Mouse (Mus musculus) lung, embryonic 16.5 days (tissue): ENCODE results near the gene Ckap2l. TPM values are rescaled to one million over a fixed set of nuclear protein-coding genes. Genes with fewer than 3 reads are reported as not detected.

Source experiments
- ATAC-seq: fragments of 200-750 bp; cut with Nextera tagmentation; 2 replicates; pipeline ENCODE4 v1.8.0; 2017; ENCODE audit warnings: low read depth, mild to moderate bottlenecking, moderate library complexity
- H3K27ac ChIP-seq: fragments of 300-500 bp; sonication (generic); 2 replicates; pipeline ENCODE4 v1.5.1; 2014; ENCODE audit warnings: mild to moderate bottlenecking, control low read depth, low read length
- H3K27me3 ChIP-seq: fragments of 300-500 bp; sonication (generic); 2 replicates; pipeline ENCODE4 v1.6.1; 2014; ENCODE audit warnings: low read depth, low read length, mixed read lengths; ENCODE audit not compliant: control insufficient read depth, insufficient read depth
- H3K36me3 ChIP-seq: fragments of 300-500 bp; sonication (generic); 2 replicates; pipeline ENCODE4 v1.6.1; 2014; ENCODE audit warnings: low read length; ENCODE audit not compliant: control insufficient read depth, insufficient read depth
- H3K4me1 ChIP-seq: fragments of 300-500 bp; sonication (generic); replicated peaks from 2 replicates; pipeline ENCODE4 v1.6.1; 2014; ENCODE audit warnings: low read length, mixed read lengths; ENCODE audit not compliant: control insufficient read depth, insufficient read depth
- H3K4me2 ChIP-seq: fragments of 300-500 bp; sonication (generic); 2 replicates; pipeline ENCODE4 v1.6.1; 2014; ENCODE audit warnings: low read depth, low read length, control low read depth
- H3K4me3 ChIP-seq: fragments of 300-500 bp; sonication (generic); 2 replicates; pipeline ENCODE4 v1.5.1; 2014; ENCODE audit warnings: mild to moderate bottlenecking, low read length, control low read depth
- H3K9ac ChIP-seq: fragments of 300-500 bp; sonication (generic); 2 replicates; pipeline ENCODE4 v1.6.1; 2014; ENCODE audit warnings: low read length, control low read depth
- H3K9me3 ChIP-seq: fragments of 300-500 bp; sonication (generic); 2 replicates; pipeline ENCODE4 v1.6.1; 2016; ENCODE audit warnings: low read length; ENCODE audit not compliant: control insufficient read depth
- WGBS: fragments of 180-500 bp; shearing (Covaris S2); extraction: QIAGEN DNeasy Blood & Tissue Kit; methylation state at CpG from one replicate; pipeline ENCODE4 v1.1.7; 2014; 5-methylcytosine and 5-hydroxymethylcytosine counted together
- polyA plus RNA-seq: library from polyadenylated mRNA; unstranded; fragments of >200 nt; fragmentation: Nextera tagmentation; extraction: Ambion mirVana; gene quantifications from 2 replicates; pipeline ENCODE4 v1.2.1, GENCODE M21; 2015

Gene Ckap2l
- polyA plus RNA-seq, 1 experiment from 2014 or later: 64.0 TPM

DNA sequence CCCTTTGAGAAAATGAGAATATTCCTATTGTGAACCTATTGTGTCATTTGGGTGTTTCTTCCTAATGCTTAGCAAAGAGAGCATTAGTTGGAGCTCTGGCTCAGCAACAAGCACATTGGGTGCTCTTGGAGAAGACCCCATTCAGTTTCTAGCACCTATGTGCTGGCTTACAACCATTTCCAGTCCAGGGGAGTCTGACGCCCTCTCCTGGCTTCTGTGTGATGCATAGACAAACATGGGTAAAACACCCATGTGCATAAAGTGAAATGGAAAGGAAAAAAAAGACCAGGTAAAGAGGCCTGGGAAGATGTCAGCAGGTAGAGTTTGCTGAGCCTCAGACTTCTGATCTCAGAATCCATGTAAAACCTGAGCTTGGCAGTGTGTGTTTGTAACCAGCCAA lies 63.8 kb downstream of the Ckap2l start:
- Histone ChIP-seq H3K4me1 (no peaks in the 10 kb centered on the region), H3K4me3 (no peak overlapping the region), H3K27me3 (no peaks in the 10 kb centered on the region; the same call in 1 of the 2 replicates), H3K4me2 (no peak overlapping the region), H3K27ac (no peak overlapping the region), H3K9ac (no peak overlapping the region), H3K9me3 (no peaks in the 10 kb centered on the region), H3K36me3 (no peaks in the 10 kb centered on the region)
- WGBS: 87% methylated on average over 1 of the region's 1 CpGs
- no peak for ATAC-seq

DNA sequence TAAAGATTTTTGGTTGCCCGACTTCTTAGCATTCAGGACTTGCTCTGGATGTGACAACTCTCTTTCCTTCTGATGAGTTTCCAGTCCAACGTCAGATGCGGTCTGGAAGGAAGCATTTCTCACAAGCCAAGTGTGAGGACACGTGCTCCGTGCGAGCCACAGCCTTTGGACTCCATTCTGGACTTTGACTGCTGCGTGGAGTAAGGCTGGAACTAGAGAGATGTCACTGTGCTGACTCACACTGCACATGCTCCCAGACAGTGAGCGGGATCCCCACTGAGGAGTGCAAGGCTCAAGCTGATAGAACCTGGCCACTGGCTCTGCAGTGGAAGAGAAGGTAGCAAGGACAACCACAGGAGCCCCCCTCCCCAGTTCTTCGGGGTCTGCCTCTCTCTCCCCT lies 64.5 kb downstream of the Ckap2l start:
- no peaks in the 10 kb centered on the region for H3K36me3 ChIP-seq
- H3K27me3 ChIP-seq: no peaks in the 10 kb centered on the region; the same call in 1 of the 2 replicates
- H3K4me1 ChIP-seq: no peaks in the 10 kb centered on the region
- H3K4me3 ChIP-seq: no peak overlapping the region
- no peaks in the 10 kb centered on the region for H3K9me3 ChIP-seq
- no peak overlapping the region for H3K4me2 ChIP-seq
- H3K27ac ChIP-seq: no peak overlapping the region
- WGBS: 71% methylated on average over 9 of the region's 9 CpGs
- no peak for ATAC-seq
- H3K9ac ChIP-seq: no peak overlapping the region

DNA sequence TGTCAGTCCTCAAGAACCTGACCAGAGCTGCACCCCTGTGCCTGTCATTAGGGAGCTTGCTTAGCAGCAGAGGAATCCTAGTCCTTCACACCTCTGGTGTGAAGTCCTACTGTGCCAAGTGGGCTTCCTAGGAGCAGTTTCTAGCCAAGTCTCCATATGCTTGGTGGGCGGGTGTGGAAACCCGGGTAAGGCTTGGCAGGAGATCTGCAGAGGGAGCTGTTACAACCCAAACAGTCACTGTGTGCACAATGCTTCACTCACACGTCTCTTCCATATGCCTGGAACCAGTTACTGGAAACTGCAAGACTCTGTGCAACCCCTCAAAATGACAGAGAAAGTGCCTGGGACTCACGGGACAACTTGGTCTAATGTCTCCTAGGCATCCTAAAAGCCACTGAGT lies 65.0 kb downstream of the Ckap2l start:
- Histone ChIP-seq H3K27me3 (no peaks in the 10 kb centered on the region; the same call in 1 of the 2 replicates), H3K27ac (no peak overlapping the region), H3K4me3 (no peak overlapping the region), H3K9ac (no peak overlapping the region), H3K36me3 (no peaks in the 10 kb centered on the region), H3K4me2 (no peak overlapping the region), H3K4me1 (no peaks in the 10 kb centered on the region), H3K9me3 (no peaks in the 10 kb centered on the region)
- ATAC-seq: peak; percentile 70
- 32% methylated on average over 4 of the region's 4 CpGs for WGBS

DNA sequence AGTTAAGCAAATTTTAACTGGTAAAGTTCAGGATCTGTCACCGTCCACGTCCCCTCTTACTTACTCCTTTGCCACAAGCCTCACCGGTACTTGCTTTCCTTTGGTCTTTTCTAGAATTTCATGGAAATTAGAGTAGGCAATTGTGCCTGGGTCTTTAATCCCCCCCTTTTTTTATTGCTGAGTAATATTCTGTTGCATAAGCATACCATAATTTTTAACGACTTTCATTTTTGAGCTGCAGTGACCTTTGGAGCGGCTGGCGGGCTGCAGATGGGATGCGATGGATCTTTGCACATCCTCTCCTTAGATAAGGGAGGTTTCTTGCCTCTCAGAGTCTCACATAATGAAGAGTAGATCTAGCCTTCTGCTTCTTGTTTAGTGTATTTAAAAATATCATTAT lies 67.7 kb downstream of the Ckap2l start:
- Histone ChIP-seq H3K9me3 (no peaks in the 10 kb centered on the region), H3K4me3 (no peak overlapping the region), H3K36me3 (no peaks in the 10 kb centered on the region), H3K27me3 (no peaks in the 10 kb centered on the region; the same call in 1 of the 2 replicates), H3K9ac (no peak overlapping the region), H3K27ac (no peak overlapping the region), H3K4me1 (no peaks in the 10 kb centered on the region), H3K4me2 (no peak overlapping the region)
- WGBS: 90% methylated on average over 7 of the region's 7 CpGs
- no peak for ATAC-seq

DNA sequence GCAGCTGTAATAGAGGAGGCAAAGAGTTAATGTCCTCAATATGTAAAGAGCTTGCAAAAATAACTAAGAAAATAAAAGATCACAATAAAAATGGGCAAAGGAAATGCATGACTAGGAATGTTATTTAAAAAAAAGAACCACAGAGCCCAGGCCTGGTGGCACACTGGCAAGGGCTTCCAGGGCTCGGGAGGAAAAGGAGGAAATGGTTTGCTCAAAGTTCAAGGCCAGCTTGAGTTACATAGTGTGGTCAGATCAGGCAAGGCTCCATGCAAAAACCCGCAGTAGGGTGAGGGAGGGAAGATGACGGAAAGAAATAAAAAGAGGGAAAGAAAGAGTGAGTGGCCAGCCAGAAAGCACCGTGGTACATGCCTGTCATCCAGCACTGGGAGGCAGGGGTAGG lies 68.4 kb downstream of the Ckap2l start:
- 80% methylated on average over 4 of the region's 4 CpGs for WGBS
- no peak overlapping the region for H3K4me2 ChIP-seq
- no peak overlapping the region for H3K27ac ChIP-seq
- ATAC-seq: no peak
- no peaks in the 10 kb centered on the region; the same call in 1 of the 2 replicates for H3K27me3 ChIP-seq
- no peaks in the 10 kb centered on the region for H3K9me3 ChIP-seq
- H3K9ac ChIP-seq: no peak overlapping the region
- no peaks in the 10 kb centered on the region for H3K4me1 ChIP-seq
- H3K36me3 ChIP-seq: no peaks in the 10 kb centered on the region
- no peak overlapping the region for H3K4me3 ChIP-seq

DNA sequence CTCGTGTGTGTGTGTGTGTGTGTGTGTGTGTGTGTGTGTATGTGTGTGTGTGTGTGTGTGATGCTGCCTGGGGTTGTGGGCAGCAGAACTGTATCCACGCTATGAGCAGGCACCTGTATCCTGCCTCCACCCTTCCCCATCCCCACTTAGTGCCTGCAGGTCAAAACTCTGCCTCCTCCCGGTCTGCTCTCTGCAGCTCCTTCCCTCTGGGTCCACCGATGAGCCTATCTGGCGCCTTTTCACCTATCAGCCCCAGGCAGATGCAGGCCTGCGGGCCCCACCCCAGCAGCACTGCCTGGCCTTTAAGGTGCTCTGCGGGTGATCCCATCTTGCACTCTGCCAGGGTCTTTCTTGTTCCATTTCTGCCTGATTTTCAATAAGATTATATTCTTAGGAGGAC lies 69.3 kb downstream of the Ckap2l start:
- no peaks in the 10 kb centered on the region for H3K9me3 ChIP-seq
- ATAC-seq: no peak
- H3K27me3 ChIP-seq: no peaks in the 10 kb centered on the region; the same call in 1 of the 2 replicates
- no peak overlapping the region for H3K9ac ChIP-seq
- no peak overlapping the region for H3K27ac ChIP-seq
- no peak overlapping the region for H3K4me2 ChIP-seq
- H3K36me3 ChIP-seq: no peaks in the 10 kb centered on the region
- no peak overlapping the region for H3K4me3 ChIP-seq
- WGBS: 55% methylated on average over 6 of the region's 7 CpGs
- no peaks in the 10 kb centered on the region for H3K4me1 ChIP-seq

DNA sequence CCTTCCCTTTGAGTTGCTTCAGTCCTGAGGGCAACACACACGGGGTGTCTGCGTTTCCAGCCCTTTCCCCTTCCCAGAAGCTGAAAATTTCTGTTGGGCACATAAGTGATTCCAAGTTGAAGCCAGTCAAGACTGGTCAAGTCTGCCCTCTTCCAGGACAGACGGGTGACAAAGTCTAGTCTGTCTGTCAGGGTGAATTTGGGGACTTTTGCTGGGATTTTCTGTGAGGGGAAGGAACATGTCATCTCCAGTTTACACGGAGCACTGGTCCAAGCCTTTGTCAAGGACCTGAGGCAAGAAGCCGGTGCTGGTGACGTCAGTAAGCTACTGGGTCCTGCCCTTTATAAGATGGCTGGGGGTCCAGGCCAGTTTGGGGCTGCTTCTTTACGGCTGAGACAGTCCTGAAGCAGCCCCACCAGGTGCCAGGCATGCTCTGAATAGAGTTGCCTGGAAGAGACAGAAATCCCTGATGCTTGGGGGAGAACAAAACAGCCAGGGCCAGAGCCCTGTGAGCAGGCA lies 69.9 kb downstream of the Ckap2l start:
- WGBS: 69% methylated on average over 7 of the region's 7 CpGs
- no peaks in the 10 kb centered on the region for H3K9me3 ChIP-seq
- no peak overlapping the region for H3K27ac ChIP-seq
- no peak overlapping the region for H3K9ac ChIP-seq
- no peaks in the 10 kb centered on the region for H3K4me1 ChIP-seq
- H3K4me3 ChIP-seq: no peak overlapping the region
- ATAC-seq: no peak
- H3K4me2 ChIP-seq: no peak overlapping the region
- H3K36me3 ChIP-seq: no peaks in the 10 kb centered on the region
- no peaks in the 10 kb centered on the region for H3K27me3 ChIP-seq

DNA sequence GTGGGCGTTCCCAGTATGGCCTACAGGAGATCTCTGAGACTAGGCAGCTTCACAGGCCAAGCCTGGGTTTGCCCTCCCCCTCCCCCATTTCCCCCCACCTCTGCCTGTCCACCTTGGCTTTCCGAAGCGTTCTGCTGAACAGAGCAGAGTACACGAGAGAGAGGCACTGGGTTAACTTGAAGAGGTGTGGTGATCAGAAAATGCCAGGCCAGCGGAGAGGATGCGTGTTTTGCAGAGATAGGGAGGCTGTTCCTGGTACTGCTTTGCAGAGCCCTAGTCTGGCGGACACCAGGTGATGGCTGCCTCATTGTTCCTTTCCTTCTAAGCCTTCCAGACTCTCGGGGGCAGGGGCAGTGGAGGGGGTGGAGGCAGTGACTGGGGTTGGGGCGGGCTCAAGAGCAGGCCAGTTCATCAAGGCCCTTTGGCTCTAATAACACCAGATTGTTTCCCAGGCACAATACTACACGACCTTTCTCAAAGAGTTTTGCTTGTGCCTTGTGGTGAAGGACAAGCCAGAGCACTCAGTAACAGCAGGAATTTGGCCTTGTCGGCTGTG lies 70.6 kb downstream of the Ckap2l start:
- no peaks in the 10 kb centered on the region for H3K9me3 ChIP-seq
- H3K36me3 ChIP-seq: no peaks in the 10 kb centered on the region
- H3K27ac ChIP-seq: no peak overlapping the region
- 60% methylated on average over 11 of the region's 11 CpGs for WGBS
- no peak overlapping the region for H3K9ac ChIP-seq
- H3K4me3 ChIP-seq: no peak overlapping the region
- ATAC-seq: no peak
- no peaks in the 10 kb centered on the region for H3K27me3 ChIP-seq
- H3K4me1 ChIP-seq: no peaks in the 10 kb centered on the region
- no peak overlapping the region for H3K4me2 ChIP-seq

DNA sequence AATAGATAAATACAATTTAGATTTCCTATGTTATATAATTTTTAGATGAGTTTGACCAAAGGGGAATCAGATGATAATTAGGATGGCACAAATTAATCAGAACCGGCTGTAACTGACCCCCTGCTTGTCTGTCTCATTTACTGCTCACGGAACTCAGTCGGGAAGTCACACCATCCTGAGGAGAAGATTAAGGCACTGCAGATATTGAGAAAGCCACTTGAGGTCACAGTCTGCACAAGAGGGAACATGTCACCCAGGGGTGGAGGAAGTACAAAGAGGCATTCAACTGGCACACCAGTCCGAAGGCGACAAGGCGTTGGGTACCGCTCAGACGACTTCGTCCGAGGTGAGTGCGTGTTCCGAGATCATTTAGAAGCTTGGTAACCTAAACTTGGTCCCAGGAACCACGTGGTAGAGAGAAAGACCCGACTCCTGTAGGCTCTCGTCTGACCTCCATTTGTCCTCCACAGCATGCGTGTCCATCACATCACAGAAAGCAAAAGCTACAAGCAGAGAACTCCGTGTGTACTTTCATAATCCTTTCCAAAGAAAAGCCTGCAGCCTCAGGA lies 71.7 kb downstream of the Ckap2l start:
- Histone ChIP-seq H3K36me3 (no peaks in the 10 kb centered on the region), H3K27ac (no peak overlapping the region), H3K9me3 (no peaks in the 10 kb centered on the region), H3K4me1 (no peaks in the 10 kb centered on the region), H3K4me3 (no peak overlapping the region), H3K4me2 (no peak overlapping the region), H3K27me3 (no peaks in the 10 kb centered on the region), H3K9ac (no peak overlapping the region)
- 77% methylated on average over 17 of the region's 17 CpGs for WGBS
- ATAC-seq: no peak
